Mouse (Mus musculus): ENCODE data around the gene Banp.

DNA sequence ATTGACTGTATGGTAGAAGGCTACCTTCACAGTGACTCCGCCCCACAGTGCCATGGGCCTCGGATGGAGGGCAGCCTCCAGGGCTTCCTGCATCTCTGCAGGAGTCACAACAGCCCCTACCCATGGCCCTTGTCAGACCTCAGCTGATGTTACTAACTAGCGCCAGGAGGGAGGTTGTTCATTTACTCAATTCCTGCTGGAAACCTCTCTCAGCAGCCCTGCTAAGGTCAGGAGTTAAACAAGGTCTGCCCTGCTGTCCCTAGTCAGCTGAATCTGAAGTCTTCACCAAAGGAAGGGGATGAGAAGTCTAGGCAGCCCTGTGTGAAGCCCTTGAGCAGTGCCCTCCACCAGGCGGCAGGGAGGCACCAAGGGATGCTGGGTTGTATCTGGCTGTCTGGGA lies 121.6 kb downstream of the Banp start:
- TF ChIP-seq RAD21 (IDR thresholded peaks at IDR 0.05; ENCODE audit: low read depth, low read length), result no peak
- TF ChIP-seq NELFE (IDR thresholded peaks at IDR 0.05; ENCODE audit: low read depth, low read length), result no peak
- no peak for TF ChIP-seq CTCF (conservative IDR thresholded peaks at IDR 0.05 in 1 of 2, IDR thresholded peaks at IDR 0.05 in 1 of 2; ENCODE audit: low read depth in 2 of 2, low read length in 2 of 2)
- TF ChIP-seq USF2 (conservative IDR thresholded peaks at IDR 0.05; ENCODE audit: low read depth, low read length), result no peak
- TF ChIP-seq TCF12 (IDR thresholded peaks at IDR 0.05; ENCODE audit: low read depth, low read length), result no peak
- TF ChIP-seq ZC3H11A (IDR thresholded peaks at IDR 0.05; ENCODE audit: low read depth, low read length), result no peak
- no peak for TF ChIP-seq E2F4 (IDR thresholded peaks at IDR 0.05; ENCODE audit: insufficient replicate concordance, low read depth, low read length)
- TF ChIP-seq ELF1 (IDR thresholded peaks at IDR 0.05; ENCODE audit: low read depth, low read length), result no peak
- TF ChIP-seq POLR2AphosphoS2 (IDR thresholded peaks at IDR 0.05; ENCODE audit: low read depth, low read length), result no peak
- no peak for TF ChIP-seq KAT2A (IDR thresholded peaks at IDR 0.05; ENCODE audit: insufficient replicate concordance, low read length)
